Mouse (Mus musculus) bone marrow macrophage, adult 2 months (primary cell): ENCODE measurements around the gene Plk5.

ENCODE experiments used
- CTCF ChIP-seq: IDR thresholded peaks from 2 replicates; pipeline ENCODE4 v1.5.1; 2012; ENCODE audit warnings: low read depth, mild to moderate bottlenecking, low read length, moderate library complexity
- POLR2A ChIP-seq: IDR thresholded peaks from 2 replicates; pipeline ENCODE4 v1.6.1; 2012; ENCODE audit warnings: mild to moderate bottlenecking, low read depth, low read length, borderline replicate concordance

- TF ChIP-seq CTCF, result no peak
- TF ChIP-seq POLR2A, result no peak
These were observed 11.1 kb upstream of the Plk5 start for GRCm38 (mm10) chr10:80345122-80345521.
